Mouse (Mus musculus): Measurements from ENCODE around the gene Fhod1.

GRCm38 (mm10) chr8:105280567-105280966 lies 67.2 kb downstream of the Fhod1 start:
- TF ChIP-seq USF1 (IDR thresholded peaks at IDR 0.05; ENCODE audit: low read depth) (no peak), CTCF (IDR thresholded peaks at IDR 0.05; ENCODE audit: control insufficient read depth, insufficient read depth, insufficient read length) (no peak)

Measured in C2C12 (cell line).